Mouse (Mus musculus): ENCODE data around the gene Gxylt1.

- TF ChIP-seq CTCF (IDR thresholded peaks at IDR 0.05; ENCODE audit: borderline replicate concordance, extremely low read depth, insufficient read depth, insufficient read length), result no peak
- no peak for TF ChIP-seq POLR2A (IDR thresholded peaks at IDR 0.05; ENCODE audit: borderline replicate concordance, extremely low read depth, insufficient read depth, insufficient read length, poor library complexity, severe bottlenecking)
Observed at GRCm38 (mm10) chr15:93267479-93267878, 7.5 kb downstream of the Gxylt1 start.

All from brain, embryonic 14.5 days (tissue).